Mouse (Mus musculus) hindbrain, embryonic 11.5 days (tissue): ENCODE measurements at regions not wholly inside any gene's neighbourhood (a gene's known extent, or its start where the extent isn't known, plus 50 kb on each side); places are given as distances from the start of the nearest gene placed in this dataset.

Source experiments
- ATAC-seq: fragments of 200-750 bp; cut with Nextera tagmentation; 2 replicates; pipeline ENCODE4 v1.8.0; 2017; ENCODE audit warnings: mild to moderate bottlenecking, moderate TSS enrichment, moderate library complexity; ENCODE audit not compliant: low FRiP score
- DNase-seq: peaks from one replicate; pipeline ENCODE4 v3.0.0-alpha.2; 2015; ENCODE audit warnings: low spot score
- H3K27ac ChIP-seq: fragments of 300-500 bp; sonication (generic); 2 replicates; pipeline ENCODE4 v1.5.1; 2014; ENCODE audit warnings: mild to moderate bottlenecking, low read depth, low read length
- H3K27me3 ChIP-seq: fragments of 300-500 bp; sonication (generic); 2 replicates; pipeline ENCODE4 v1.6.1; 2014; ENCODE audit warnings: mild to moderate bottlenecking, low read length, moderate library complexity, mixed read lengths; ENCODE audit not compliant: control insufficient read depth, insufficient read depth
- H3K36me3 ChIP-seq: fragments of 300-500 bp; sonication (generic); 2 replicates; pipeline ENCODE4 v1.6.1; 2014; ENCODE audit warnings: mild to moderate bottlenecking, low read length, moderate library complexity, mixed read lengths; ENCODE audit not compliant: control insufficient read depth, insufficient read depth
- H3K4me1 ChIP-seq: fragments of 300-500 bp; sonication (generic); replicated peaks from 2 replicates; pipeline ENCODE4 v1.6.1; 2014; ENCODE audit warnings: low read length, mixed read lengths; ENCODE audit not compliant: control insufficient read depth, insufficient read depth
- H3K4me2 ChIP-seq: fragments of 300-500 bp; sonication (generic); replicated peaks from 2 replicates; pipeline ENCODE4 v1.6.1; 2014; ENCODE audit warnings: mild to moderate bottlenecking, low read depth, low read length
- H3K4me3 ChIP-seq: fragments of 300-500 bp; sonication (generic); 2 replicates; pipeline ENCODE4 v1.5.1; 2014; ENCODE audit warnings: low read depth, low read length
- H3K9ac ChIP-seq: fragments of 300-500 bp; sonication (generic); 2 replicates; pipeline ENCODE4 v1.6.1; 2014; ENCODE audit warnings: low read depth, low read length
- H3K9me3 ChIP-seq: fragments of 300-500 bp; sonication (generic); 2 replicates; pipeline ENCODE4 v1.6.1; 2016; ENCODE audit warnings: low read length; ENCODE audit not compliant: control insufficient read depth
- WGBS: fragments of 180-500 bp; shearing (Covaris S2); extraction: QIAGEN DNeasy Blood & Tissue Kit; methylation state at CpG from one replicate; pipeline ENCODE4 v1.1.7; 2014; 5-methylcytosine and 5-hydroxymethylcytosine counted together

GRCm38 (mm10) chr17:51258316-51258715, 79.2 kb upstream of the Tbc1d5 start:
- Histone ChIP-seq H3K9ac (no peak overlapping the region), H3K27ac (no peak overlapping the region), H3K4me1 (no peaks in the 10 kb centered on the region), H3K9me3 (no peaks in the 10 kb centered on the region), H3K36me3 (no peaks in the 10 kb centered on the region), H3K27me3 (no peaks in the 10 kb centered on the region), H3K4me3 (no peak overlapping the region), H3K4me2 (no peak overlapping the region)
- DNase-seq = no peak
- 87% methylated on average over 5 of the region's 5 CpGs for WGBS
- ATAC-seq = no peak

GRCm38 (mm10) chr17:51248543-51248942, 69.4 kb upstream of the Tbc1d5 start:
- Histone ChIP-seq H3K27me3 (no peaks in the 10 kb centered on the region), H3K9me3 (no peaks in the 10 kb centered on the region), H3K9ac (no peak overlapping the region), H3K36me3 (no peaks in the 10 kb centered on the region), H3K4me3 (no peak overlapping the region), H3K4me2 (no peak overlapping the region), H3K4me1 (no peaks in the 10 kb centered on the region), H3K27ac (no peak overlapping the region)
- no peak for ATAC-seq
- DNase-seq = no peak
- WGBS = 81% methylated on average over 6 of the region's 6 CpGs

- no peak overlapping the region for H3K9ac ChIP-seq
- H3K9me3 ChIP-seq = no peaks in the 10 kb centered on the region
- no peak for ATAC-seq
- H3K27ac ChIP-seq = no peak overlapping the region
- no peaks in the 10 kb centered on the region for H3K36me3 ChIP-seq
- no peak overlapping the region for H3K4me2 ChIP-seq
- no peak overlapping the region for H3K4me3 ChIP-seq
- 92% methylated on average over 3 of the region's 3 CpGs for WGBS
- no peaks in the 10 kb centered on the region for H3K27me3 ChIP-seq
- H3K4me1 ChIP-seq = no peaks in the 10 kb centered on the region
- DNase-seq = no peak
Measured at GRCm38 (mm10) chr17:51246038-51246437, 66.9 kb upstream of the Tbc1d5 start.

- no peak overlapping the region for H3K9ac ChIP-seq
- ATAC-seq (no peak), DNase-seq (no peak)
- no peaks in the 10 kb centered on the region for H3K9me3 ChIP-seq
- 64% methylated on average over 5 of the region's 5 CpGs for WGBS
- no peaks in the 10 kb centered on the region for H3K4me1 ChIP-seq
- no peak overlapping the region for H3K27ac ChIP-seq
- no peak overlapping the region for H3K4me3 ChIP-seq
- H3K27me3 ChIP-seq = no peaks in the 10 kb centered on the region
- no peaks in the 10 kb centered on the region for H3K36me3 ChIP-seq
- H3K4me2 ChIP-seq = no peak overlapping the region
Measured at GRCm38 (mm10) chr17:51240360-51240993, 61.3 kb upstream of the Tbc1d5 start.

- H3K36me3 ChIP-seq = no peaks in the 10 kb centered on the region
- no peaks in the 10 kb centered on the region for H3K9me3 ChIP-seq
- H3K27ac ChIP-seq = no peak overlapping the region
- 68% methylated on average over 3 of the region's 3 CpGs for WGBS
- no peak overlapping the region for H3K4me2 ChIP-seq
- no peak overlapping the region for H3K9ac ChIP-seq
- DNase-seq (no peak), ATAC-seq (no peak)
- no peak overlapping the region for H3K4me3 ChIP-seq
- no peaks in the 10 kb centered on the region for H3K4me1 ChIP-seq
- no peaks in the 10 kb centered on the region for H3K27me3 ChIP-seq
Measured at GRCm38 (mm10) chr17:51239465-51239864, 60.3 kb upstream of the Tbc1d5 start.
